Mouse (Mus musculus) hindbrain, postnatal 0 days (tissue): Measurements from ENCODE around the gene Ccdc63. TPM values are rescaled to one million over a fixed set of nuclear protein-coding genes. Genes with fewer than 3 reads are reported as not detected.

ENCODE experiments used
- ATAC-seq: fragments of 200-750 bp; cut with Nextera tagmentation; 2 replicates; pipeline ENCODE4 v1.8.0; 2017; ENCODE audit warnings: mild to moderate bottlenecking, moderate TSS enrichment, moderate library complexity
- DNase-seq: peaks from one replicate; pipeline ENCODE4 v3.0.0-alpha.2; 2015; ENCODE audit warnings: low spot score
- H3K27ac ChIP-seq: fragments of 300-500 bp; sonication (generic); 2 replicates; pipeline ENCODE4 v1.5.1; 2014; ENCODE audit warnings: mild to moderate bottlenecking
- H3K27me3 ChIP-seq: fragments of 300-500 bp; sonication (generic); 2 replicates; pipeline ENCODE4 v1.6.1; 2014; ENCODE audit warnings: low read length, mixed read lengths; ENCODE audit not compliant: insufficient read depth
- H3K36me3 ChIP-seq: fragments of 300-500 bp; sonication (generic); 2 replicates; pipeline ENCODE4 v1.6.1; 2014; ENCODE audit warnings: low read length, mixed read lengths; ENCODE audit not compliant: insufficient read depth
- H3K4me1 ChIP-seq: fragments of 300-500 bp; sonication (generic); 2 replicates; pipeline ENCODE4 v1.6.1; 2014; ENCODE audit warnings: antibody characterized with exemption, low read length, mixed read lengths; ENCODE audit not compliant: insufficient read depth
- H3K4me2 ChIP-seq: fragments of 300-500 bp; sonication (generic); 2 replicates; pipeline ENCODE4 v1.6.1; 2014; ENCODE audit warnings: low read depth, mild to moderate bottlenecking, low read length, moderate library complexity, mixed read lengths
- H3K4me3 ChIP-seq: fragments of 300-500 bp; sonication (generic); 2 replicates; pipeline ENCODE4 v1.5.1; 2014; ENCODE audit warnings: low read length
- H3K9ac ChIP-seq: fragments of 300-500 bp; sonication (generic); replicated peaks from 2 replicates; pipeline ENCODE4 v1.6.1; 2014; ENCODE audit warnings: mild to moderate bottlenecking, low read length, moderate library complexity, mixed read lengths
- H3K9me3 ChIP-seq: fragments of 300-500 bp; sonication (generic); 2 replicates; pipeline ENCODE4 v1.6.1; 2016; ENCODE audit warnings: low read length, mixed read lengths
- CTCF ChIP-seq: IDR thresholded peaks from 2 replicates; pipeline ENCODE4 v1.5.1; 2016; ENCODE audit warnings: antibody characterized with exemption, control low read depth, low read depth
- WGBS: fragments of 180-500 bp; shearing (Covaris S2); extraction: QIAGEN DNeasy Blood & Tissue Kit; methylation state at CpG from one replicate; pipeline ENCODE4 v1.1.7; 2014; 5-methylcytosine and 5-hydroxymethylcytosine counted together
- polyA plus RNA-seq: library from polyadenylated mRNA; unstranded; fragments of >200 nt; fragmentation: Nextera tagmentation; extraction: Ambion mirVana; gene quantifications from 2 replicates; pipeline ENCODE4 v1.2.1, GENCODE M21; 2015
- total RNA-seq: library from RNA; depleted of rRNA; stranded (reverse); fragments of >200 nt; gene quantifications from 2 replicates; pipeline ENCODE4 v1.2.3, GENCODE M21; 2014

Gene Ccdc63
- total and polyA plus RNA-seq, 2 experiments from 2014 or later, result 0.16 TPM; not detected in 1

GRCm38 (mm10) chr5:122104981-122105380 is 35.6 kb downstream of the Ccdc63 start:
- no peak overlapping the region for H3K4me3 ChIP-seq
- no peak for ATAC-seq
- H3K27ac ChIP-seq, result no peak overlapping the region
- H3K27me3 ChIP-seq, result no peaks in the 10 kb centered on the region
- TF ChIP-seq CTCF, result no peak
- peaks cover 5% of the 10 kb centered on the region for H3K4me1 ChIP-seq
- no peak overlapping the region for H3K9ac ChIP-seq
- H3K9me3 ChIP-seq, result no peaks in the 10 kb centered on the region
- WGBS, result 89% methylated on average over 9 of the region's 9 CpGs
- H3K4me2 ChIP-seq, result no peak overlapping the region
- no peak for DNase-seq
- no peaks in the 10 kb centered on the region for H3K36me3 ChIP-seq

- ATAC-seq (no peak), DNase-seq (no peak)
- peak; percentile 69 for TF ChIP-seq CTCF
- H3K27me3 ChIP-seq, result no peaks in the 10 kb centered on the region
- H3K4me2 ChIP-seq, result no peak overlapping the region
- no peaks in the 10 kb centered on the region for H3K36me3 ChIP-seq
- no peak overlapping the region for H3K27ac ChIP-seq
- no peaks in the 10 kb centered on the region for H3K9me3 ChIP-seq
- no peak overlapping the region for H3K9ac ChIP-seq
- H3K4me1 ChIP-seq, result peaks cover 5% of the 10 kb centered on the region
- H3K4me3 ChIP-seq, result no peak overlapping the region
- 47% methylated on average over 2 of the region's 2 CpGs for WGBS
These were observed 36.4 kb downstream of the Ccdc63 start for GRCm38 (mm10) chr5:122104201-122104600.

GRCm38 (mm10) chr5:122103075-122103474 is 37.5 kb downstream of the Ccdc63 start:
- ATAC-seq (no peak), DNase-seq (peak; percentile 19)
- H3K4me3 ChIP-seq, result 0 out of 2 replicates have a peak overlapping the region, but pooled peaks have one; percentile 15
- H3K36me3 ChIP-seq, result no peaks in the 10 kb centered on the region
- 14% methylated on average over 12 of the region's 12 CpGs for WGBS
- H3K4me1 ChIP-seq, result peaks cover 5% of the 10 kb centered on the region
- peak overlapping the region; percentile 37; the same call in 1 of the 2 replicates for H3K9ac ChIP-seq
- TF ChIP-seq CTCF, result no peak
- peak overlapping the region; percentile 49; the same call in 1 of the 2 replicates for H3K27ac ChIP-seq
- peak overlapping the region; percentile 44 for H3K4me2 ChIP-seq
- H3K9me3 ChIP-seq, result no peaks in the 10 kb centered on the region
- H3K27me3 ChIP-seq, result no peaks in the 10 kb centered on the region

GRCm38 (mm10) chr5:122102476-122103050 is 38.1 kb downstream of the Ccdc63 start:
- Histone ChIP-seq H3K4me2 (peak overlapping the region; percentile 44), H3K4me1 (peaks cover 5% of the 10 kb centered on the region), H3K9me3 (no peaks in the 10 kb centered on the region), H3K27ac (no peak overlapping the region), H3K36me3 (no peaks in the 10 kb centered on the region), H3K9ac (no peak overlapping the region), H3K27me3 (no peaks in the 10 kb centered on the region), H3K4me3 (no peak overlapping the region)
- no peak for TF ChIP-seq CTCF
- DNase-seq (peak; percentile 18), ATAC-seq (no peak)
- WGBS, result 25% methylated on average over 7 of the region's 7 CpGs

GRCm38 (mm10) chr5:122094439-122094838 is 46.2 kb downstream of the Ccdc63 start:
- no peaks in the 10 kb centered on the region for H3K4me1 ChIP-seq
- no peak overlapping the region for H3K4me2 ChIP-seq
- no peaks in the 10 kb centered on the region for H3K9me3 ChIP-seq
- WGBS, result 93% methylated on average over 10 of the region's 10 CpGs
- H3K27me3 ChIP-seq, result no peaks in the 10 kb centered on the region
- no peak overlapping the region for H3K27ac ChIP-seq
- H3K9ac ChIP-seq, result no peak overlapping the region
- H3K36me3 ChIP-seq, result no peaks in the 10 kb centered on the region
- no peak for DNase-seq
- no peak for ATAC-seq
- TF ChIP-seq CTCF, result no peak
- no peak overlapping the region for H3K4me3 ChIP-seq

- Histone ChIP-seq H3K36me3 (no peaks in the 10 kb centered on the region), H3K27me3 (no peaks in the 10 kb centered on the region), H3K4me3 (no peak overlapping the region), H3K4me2 (no peak overlapping the region), H3K27ac (no peak overlapping the region), H3K9me3 (no peaks in the 10 kb centered on the region), H3K9ac (no peak overlapping the region), H3K4me1 (no peaks in the 10 kb centered on the region)
- ATAC-seq (no peak), DNase-seq (no peak)
- WGBS, result 86% methylated on average over 14 of the region's 14 CpGs
- no peak for TF ChIP-seq CTCF
These were observed 46.9 kb downstream of the Ccdc63 start for GRCm38 (mm10) chr5:122093734-122094133.

GRCm38 (mm10) chr5:122092794-122093193 is 47.8 kb downstream of the Ccdc63 start:
- Histone ChIP-seq H3K9ac (no peak overlapping the region), H3K4me2 (no peak overlapping the region), H3K27me3 (no peaks in the 10 kb centered on the region), H3K36me3 (no peaks in the 10 kb centered on the region), H3K4me1 (no peaks in the 10 kb centered on the region), H3K4me3 (no peak overlapping the region), H3K9me3 (no peaks in the 10 kb centered on the region), H3K27ac (no peak overlapping the region)
- DNase-seq (no peak), ATAC-seq (no peak)
- no peak for TF ChIP-seq CTCF
- 43% methylated on average over 11 of the region's 11 CpGs for WGBS
